Mouse (Mus musculus) neural tube, embryonic 13.5 days (tissue): ENCODE data around the gene Amd1. TPM values are rescaled to one million over a fixed set of nuclear protein-coding genes. Genes with fewer than 3 reads are reported as not detected.

Source experiments
- ATAC-seq: fragments of 200-750 bp; cut with Nextera tagmentation; 2 replicates; pipeline ENCODE4 v1.8.0; 2017; ENCODE audit warnings: low read depth, mild to moderate bottlenecking, moderate TSS enrichment, moderate library complexity
- H3K27ac ChIP-seq: fragments of 300-500 bp; sonication (generic); replicated peaks from 2 replicates; pipeline ENCODE4 v1.5.1; 2015; ENCODE audit warnings: moderate library complexity, mild to moderate bottlenecking, inconsistent platforms
- H3K27me3 ChIP-seq: fragments of 300-500 bp; sonication (generic); 2 replicates; pipeline ENCODE4 v1.6.1; 2015; ENCODE audit warnings: mild to moderate bottlenecking, inconsistent platforms
- H3K36me3 ChIP-seq: fragments of 300-500 bp; sonication (generic); 2 replicates; pipeline ENCODE4 v1.6.1; 2015; ENCODE audit warnings: mild to moderate bottlenecking, inconsistent platforms
- H3K4me1 ChIP-seq: fragments of 300-500 bp; sonication (generic); replicated peaks from 2 replicates; pipeline ENCODE4 v1.6.1; 2015; ENCODE audit warnings: inconsistent platforms
- H3K4me2 ChIP-seq: fragments of 300-500 bp; sonication (generic); 2 replicates; pipeline ENCODE4 v1.6.1; 2015; ENCODE audit warnings: inconsistent platforms, mild to moderate bottlenecking, moderate library complexity
- H3K4me3 ChIP-seq: fragments of 300-500 bp; sonication (generic); 2 replicates; pipeline ENCODE4 v1.5.1; 2015; ENCODE audit warnings: mild to moderate bottlenecking, inconsistent platforms
- H3K9ac ChIP-seq: fragments of 300-500 bp; sonication (generic); 2 replicates; pipeline ENCODE4 v1.6.1; 2015; ENCODE audit warnings: moderate library complexity, mild to moderate bottlenecking, inconsistent platforms
- H3K9me3 ChIP-seq: fragments of 300-500 bp; sonication (generic); 2 replicates; pipeline ENCODE4 v1.6.1; 2016; ENCODE audit warnings: inconsistent platforms
- WGBS: fragments of 180-500 bp; shearing (Covaris S2); methylation state at CpG from one replicate; pipeline ENCODE4 v1.1.7; 2015; 5-methylcytosine and 5-hydroxymethylcytosine counted together
- polyA plus RNA-seq: library from polyadenylated mRNA; unstranded; fragments of >200 nt; fragmentation: Nextera tagmentation; extraction: Ambion mirVana; gene quantifications from 2 replicates; pipeline ENCODE4 v1.2.1, GENCODE M21; 2015

The Amd1 gene
- polyA plus RNA-seq, result 40.6 and 44.4 TPM in 2 replicates

DNA sequence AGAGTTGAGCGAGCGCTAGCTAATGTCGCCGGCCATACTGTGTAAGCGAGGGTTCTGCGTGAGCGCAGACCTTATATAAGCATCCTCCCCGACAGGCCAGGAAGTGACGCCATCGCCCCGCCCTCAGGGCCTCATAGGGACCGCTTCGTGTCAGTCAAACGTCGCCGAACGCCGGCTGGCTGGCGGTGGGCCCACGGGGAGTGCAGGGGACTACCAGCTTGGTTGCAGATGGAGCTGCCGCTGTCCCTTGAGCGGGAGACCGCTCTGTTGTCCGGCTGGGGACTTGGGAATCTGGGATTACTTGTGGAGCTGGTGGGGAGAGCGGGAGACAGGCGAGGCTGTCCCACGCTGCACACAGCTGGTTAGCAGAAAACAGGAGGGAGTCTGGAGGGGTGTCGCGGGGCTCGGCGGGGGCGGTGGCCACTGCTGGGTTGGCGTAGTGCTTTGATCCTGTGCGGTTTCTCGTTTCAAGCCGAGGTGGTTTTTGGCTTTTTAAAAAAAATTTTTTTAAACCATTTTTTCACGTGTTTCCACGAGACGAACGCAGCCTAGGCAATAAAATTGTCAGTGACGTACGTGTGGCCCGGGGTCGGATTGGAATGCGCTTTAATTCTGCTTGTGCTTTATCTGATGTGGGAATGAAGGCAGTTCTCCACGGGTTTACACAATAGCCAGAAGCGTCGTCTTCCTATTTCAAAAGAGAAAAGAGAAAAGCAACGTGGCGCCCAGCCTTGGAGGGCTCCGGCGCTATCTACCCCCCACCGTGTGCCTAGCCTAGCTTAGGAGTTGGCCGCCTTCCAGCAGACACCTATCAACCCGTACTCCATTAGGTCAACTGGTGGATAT, at the start of gene Amd1:
Amd1 (minus strand) TSS at position 47 of the 846 bp plus-strand sequence.
- Histone ChIP-seq H3K9ac (peak within 1 kb of the TSS; percentile 97), H3K4me1 (peaks cover 36% of the 10 kb centered on the region), H3K4me3 (peak within 1 kb of the TSS; percentile 88), H3K9me3 (no peaks in the 10 kb centered on the region), H3K27me3 (no peaks in the 10 kb centered on the region), H3K36me3 (no peaks in the 10 kb centered on the region), H3K27ac (peak within 1 kb of the TSS; percentile 99), H3K4me2 (peak within 1 kb of the TSS; percentile 78)
- ATAC-seq, result peak; percentile 98
- WGBS, result under 1% methylated on average over 55 of the region's 55 CpGs

DNA sequence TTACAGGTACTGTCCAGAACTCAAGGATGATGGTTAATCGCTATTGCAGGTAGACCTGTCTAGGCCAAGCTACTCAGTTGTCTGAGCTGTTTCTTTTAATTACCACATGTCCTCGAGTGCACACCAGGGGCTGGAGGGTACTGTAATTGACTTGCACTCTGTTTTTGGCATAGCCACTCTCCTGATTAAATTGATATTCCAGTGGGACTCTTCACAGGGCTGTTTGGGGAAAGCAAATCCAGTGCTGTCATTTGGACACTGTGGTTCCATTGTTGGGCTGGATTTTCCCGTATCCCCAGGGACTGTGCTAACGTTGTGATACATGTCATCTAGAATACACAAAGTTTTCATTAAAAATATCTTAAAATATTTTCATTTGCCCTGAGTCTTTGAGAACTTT, 49.2 kb upstream of the Amd1 start:
- H3K36me3 ChIP-seq, result no peaks in the 10 kb centered on the region
- H3K9me3 ChIP-seq, result no peaks in the 10 kb centered on the region
- ATAC-seq, result no peak
- no peak overlapping the region; the same call in 1 of the 2 replicates for H3K9ac ChIP-seq
- H3K4me2 ChIP-seq, result peak overlapping the region; percentile 73
- WGBS, result 51% methylated on average over 4 of the region's 4 CpGs
- H3K27me3 ChIP-seq, result no peaks in the 10 kb centered on the region
- H3K4me3 ChIP-seq, result peak overlapping the region; percentile 90
- peaks cover 36% of the 10 kb centered on the region for H3K4me1 ChIP-seq
- H3K27ac ChIP-seq, result no peak overlapping the region

- no peak for ATAC-seq
- 56% methylated on average over 12 of the region's 12 CpGs for WGBS
- peak overlapping the region; percentile 94; the same call in 1 of the 2 replicates for H3K27ac ChIP-seq
- peaks cover 36% of the 10 kb centered on the region for H3K4me1 ChIP-seq
- peak overlapping the region; percentile 90 for H3K4me3 ChIP-seq
- H3K27me3 ChIP-seq, result no peaks in the 10 kb centered on the region
- H3K4me2 ChIP-seq, result peak overlapping the region; percentile 73
- H3K9ac ChIP-seq, result peak overlapping the region; percentile 88
- H3K36me3 ChIP-seq, result no peaks in the 10 kb centered on the region
- no peaks in the 10 kb centered on the region for H3K9me3 ChIP-seq
These were observed 48.4 kb upstream of the Amd1 start for GRCm38 (mm10) chr10:40350245-40350932.

DNA sequence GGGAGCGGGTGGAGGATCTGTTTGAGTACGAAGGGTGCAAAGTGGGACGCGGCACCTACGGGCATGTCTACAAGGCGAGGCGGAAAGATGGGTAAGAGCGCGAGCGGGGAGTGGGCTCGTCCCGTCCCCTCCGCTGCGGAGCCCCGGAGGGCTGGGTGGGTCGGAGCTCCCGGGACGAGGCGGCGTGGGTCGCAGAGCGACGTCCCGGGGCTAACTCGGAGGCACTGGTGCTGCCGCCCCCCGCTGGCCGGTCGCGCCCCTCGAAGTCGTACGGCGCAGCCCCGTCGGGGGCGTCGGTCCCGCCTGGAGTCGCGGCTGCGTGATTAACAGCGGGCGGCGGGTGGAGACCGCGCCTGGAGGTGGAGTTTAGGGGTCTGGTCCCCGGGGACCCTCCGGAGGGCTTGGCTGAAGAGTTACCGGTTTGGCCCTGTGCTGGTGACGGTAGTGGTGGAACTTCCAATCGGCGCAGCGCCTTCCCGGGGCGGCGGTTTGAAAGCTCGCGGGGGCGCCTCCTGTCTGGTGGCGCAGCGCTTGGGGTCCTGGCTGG, 47.7 kb upstream of the Amd1 start:
- peak overlapping the region; percentile 88 for H3K9ac ChIP-seq
- no peaks in the 10 kb centered on the region for H3K36me3 ChIP-seq
- no peaks in the 10 kb centered on the region for H3K9me3 ChIP-seq
- peak overlapping the region; percentile 90 for H3K4me3 ChIP-seq
- peak; percentile 60 for ATAC-seq
- under 1% methylated on average over 57 of the region's 62 CpGs for WGBS
- H3K27me3 ChIP-seq, result no peaks in the 10 kb centered on the region
- peak overlapping the region; percentile 94 for H3K27ac ChIP-seq
- peaks cover 36% of the 10 kb centered on the region for H3K4me1 ChIP-seq
- H3K4me2 ChIP-seq, result peak overlapping the region; percentile 73

- WGBS, result under 1% methylated on average over 75 of the region's 76 CpGs
- H3K9ac ChIP-seq, result peak overlapping the region; percentile 88
- no peaks in the 10 kb centered on the region for H3K9me3 ChIP-seq
- peak overlapping the region; percentile 94 for H3K27ac ChIP-seq
- H3K36me3 ChIP-seq, result no peaks in the 10 kb centered on the region
- peak; percentile 99 for ATAC-seq
- H3K4me2 ChIP-seq, result peak overlapping the region; percentile 73
- no peaks in the 10 kb centered on the region for H3K27me3 ChIP-seq
- H3K4me1 ChIP-seq, result peaks cover 33% of the 10 kb centered on the region
- H3K4me3 ChIP-seq, result peak overlapping the region; percentile 90
These were observed 46.9 kb upstream of the Amd1 start for GRCm38 (mm10) chr10:40348566-40349536.

DNA sequence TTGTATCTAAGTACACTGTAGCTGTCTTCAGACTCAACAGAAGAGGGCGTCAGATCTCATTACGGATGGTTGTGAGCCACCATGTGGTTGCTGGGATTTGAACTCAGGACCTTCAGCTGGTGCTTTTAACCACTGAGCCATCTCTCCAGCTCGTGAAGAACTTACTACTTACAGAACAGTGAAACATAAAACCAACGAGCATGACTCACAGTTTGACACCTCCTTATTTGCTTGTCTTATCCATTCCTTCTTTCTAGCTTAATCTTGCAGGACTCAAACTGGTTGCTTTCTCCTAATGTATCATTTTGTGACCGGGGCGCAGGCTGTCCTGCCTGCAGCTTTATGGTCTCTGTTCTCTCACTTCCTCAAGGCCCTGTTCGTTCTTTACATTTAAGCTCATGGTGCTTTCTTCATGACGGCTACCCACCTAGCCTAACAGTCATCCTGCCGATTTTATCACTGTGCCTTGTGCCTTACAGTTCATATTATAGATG, 45.5 kb upstream of the Amd1 start:
- Histone ChIP-seq H3K27ac (no peak overlapping the region; the same call in 1 of the 2 replicates), H3K9ac (no peak overlapping the region), H3K4me1 (peaks cover 24% of the 10 kb centered on the region), H3K4me2 (peak overlapping the region; percentile 64), H3K9me3 (no peaks in the 10 kb centered on the region), H3K27me3 (no peaks in the 10 kb centered on the region), H3K36me3 (no peaks in the 10 kb centered on the region), H3K4me3 (peak overlapping the region; percentile 90; the same call in 1 of the 2 replicates)
- 71% methylated on average over 9 of the region's 9 CpGs for WGBS
- no peak for ATAC-seq

- H3K36me3 ChIP-seq, result no peaks in the 10 kb centered on the region
- H3K9me3 ChIP-seq, result no peaks in the 10 kb centered on the region
- H3K9ac ChIP-seq, result no peak overlapping the region
- H3K4me2 ChIP-seq, result no peak overlapping the region
- peaks cover 24% of the 10 kb centered on the region for H3K4me1 ChIP-seq
- 74% methylated on average over 3 of the region's 3 CpGs for WGBS
- no peak overlapping the region for H3K4me3 ChIP-seq
- H3K27ac ChIP-seq, result no peak overlapping the region
- no peak for ATAC-seq
- H3K27me3 ChIP-seq, result no peaks in the 10 kb centered on the region
These were observed 44.9 kb upstream of the Amd1 start for GRCm38 (mm10) chr10:40346776-40347403.

DNA sequence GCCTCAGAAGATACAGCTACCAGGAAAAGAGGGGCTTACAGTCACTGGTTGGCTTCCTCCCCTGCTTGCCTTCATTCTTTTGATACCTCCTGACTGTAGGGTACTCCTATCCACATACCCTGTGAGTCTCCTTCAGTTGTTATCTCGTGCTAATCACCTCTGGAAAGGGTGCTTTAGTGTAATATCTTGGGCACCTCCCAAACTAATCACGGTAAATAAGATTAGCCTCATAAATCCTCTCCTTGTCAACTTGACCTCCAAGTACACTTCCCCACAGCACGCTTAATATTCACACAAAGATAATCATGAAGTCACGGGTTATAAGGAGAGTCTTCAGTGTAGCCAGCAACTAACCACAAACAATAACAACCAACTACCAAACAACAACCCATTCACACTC, 40.0 kb upstream of the Amd1 start:
- 75% methylated on average over 4 of the region's 4 CpGs for WGBS
- ATAC-seq, result no peak

DNA sequence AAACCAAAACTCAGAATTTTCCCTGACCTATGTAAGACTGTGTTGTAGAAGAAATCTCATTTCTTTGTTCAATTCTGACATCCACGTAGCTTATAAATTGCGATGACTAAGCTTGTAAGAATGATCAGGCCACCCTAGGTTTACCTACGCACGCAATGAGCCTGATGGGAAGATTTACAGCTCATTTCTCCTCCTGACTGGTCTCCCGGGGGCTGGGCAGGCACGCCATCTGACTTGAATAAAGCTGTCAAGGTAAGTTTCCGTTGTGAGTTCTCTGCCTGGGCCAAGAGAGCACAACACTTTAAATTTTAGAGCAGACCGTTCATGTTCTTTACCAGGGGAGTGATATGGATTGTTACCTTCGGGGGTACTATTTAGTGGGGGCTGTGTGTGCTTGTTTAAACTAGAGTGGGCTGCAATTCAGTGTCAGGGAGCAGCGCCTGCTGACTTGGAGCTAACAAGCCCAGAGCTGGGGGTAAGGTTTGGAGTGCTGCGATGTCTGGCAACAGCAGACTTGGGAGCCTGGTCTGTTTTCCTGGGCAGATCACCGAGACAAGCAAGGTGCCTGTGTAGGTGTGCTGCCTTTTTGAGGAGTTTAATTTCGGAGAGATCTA, 37.5 kb upstream of the Amd1 start, which contains the start of gene Cdk19:
Cdk19 (plus strand) TSS at position 214 of the 614 bp plus-strand sequence.
- WGBS, result 31% methylated on average over 13 of the region's 13 CpGs
- Histone ChIP-seq H3K36me3 (no peaks in the 10 kb centered on the region), H3K9me3 (no peaks in the 10 kb centered on the region), H3K4me2 (no peak within 1 kb of the TSS), H3K27ac (no peak within 1 kb of the TSS), H3K4me1 (0 out of 2 replicates have a peak, but pooled peaks cover 4% of the 10 kb centered on the region), H3K27me3 (no peaks in the 10 kb centered on the region), H3K9ac (no peak within 1 kb of the TSS), H3K4me3 (no peak within 1 kb of the TSS)
- no peak for ATAC-seq

More for the DNA sequence above, 40.0 kb upstream of the Amd1 start:
- Histone ChIP-seq H3K27me3 (no peaks in the 10 kb centered on the region), H3K36me3 (no peaks in the 10 kb centered on the region), H3K9me3 (no peaks in the 10 kb centered on the region), H3K9ac (no peak overlapping the region), H3K4me3 (no peak overlapping the region), H3K4me2 (no peak overlapping the region), H3K27ac (no peak overlapping the region), H3K4me1 (0 out of 2 replicates have a peak, but pooled peaks cover 4% of the 10 kb centered on the region)

- no peak overlapping the region for H3K27ac ChIP-seq
- no peaks in the 10 kb centered on the region for H3K4me1 ChIP-seq
- no peak overlapping the region for H3K4me2 ChIP-seq
- ATAC-seq, result no peak
- H3K9me3 ChIP-seq, result no peaks in the 10 kb centered on the region
- WGBS, result 71% methylated on average over 6 of the region's 6 CpGs
- H3K36me3 ChIP-seq, result no peaks in the 10 kb centered on the region
- no peak overlapping the region for H3K4me3 ChIP-seq
- no peaks in the 10 kb centered on the region for H3K27me3 ChIP-seq
- H3K9ac ChIP-seq, result no peak overlapping the region
These were observed 30.9 kb upstream of the Amd1 start for GRCm38 (mm10) chr10:40332864-40333263.
